In the genomic region with DNA sequence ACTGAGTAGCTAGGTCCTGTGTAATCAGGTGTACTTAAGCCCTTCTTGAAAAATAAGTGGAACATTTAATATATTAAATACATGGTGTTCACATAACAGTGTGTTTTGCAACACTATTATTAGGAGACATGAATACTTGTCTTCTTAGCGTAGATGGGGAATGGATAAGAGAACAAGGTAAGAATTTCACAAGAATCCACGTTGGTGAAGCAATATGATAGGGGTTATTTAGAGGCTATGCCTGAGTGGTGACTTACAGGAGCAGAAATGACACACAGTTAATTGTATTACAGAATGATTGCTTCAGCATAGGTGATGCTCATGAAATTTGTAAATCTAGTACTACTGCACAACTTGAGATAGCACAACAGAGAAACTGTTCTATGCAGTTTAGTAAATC, we compare ENCODE assay signal across 19 mouse cellular contexts.
"Had no signal": no experiment of that assay in that cellular context is flagged by ENCODE, and none has a peak within 500 bp of the region (broad histone marks: within the 10 kb centered on the region; RNA-seq: fewer than 3 reads in every experiment).

No protein-coding gene starts in this region.

- H3K27ac ChIP-seq: midbrain, embryonic 10.5 days; midbrain, embryonic 12.5 days; neural tube, embryonic 13.5 days; neural tube, embryonic 15.5 days had no signal

- H3K36me3 ChIP-seq: midbrain, embryonic 10.5 days; midbrain, embryonic 12.5 days; neural tube, embryonic 13.5 days; neural tube, embryonic 15.5 days had no signal

- H3K27me3 ChIP-seq: midbrain, embryonic 12.5 days; neural tube, embryonic 13.5 days; neural tube, embryonic 15.5 days had no signal

- H3K4me2 ChIP-seq: lung, embryonic 14.5 days; midbrain, embryonic 12.5 days; neural tube, embryonic 13.5 days; neural tube, embryonic 15.5 days had no signal

- H3K4me3 ChIP-seq: midbrain, embryonic 10.5 days; midbrain, embryonic 12.5 days; myocyte; neural tube, embryonic 13.5 days; neural tube, embryonic 15.5 days had no signal

- H3K4me1 ChIP-seq: midbrain, embryonic 10.5 days; midbrain, embryonic 12.5 days; neural tube, embryonic 13.5 days; neural tube, embryonic 15.5 days had no signal

- ATAC-seq: midbrain, embryonic 16.5 days had no signal

- DNase-seq: lung, adult 18-20 months; lung, embryonic 14.5 days; lung, postnatal 14 days; lung, postnatal 36 days; midbrain, embryonic 14.5 days; retina, postnatal 1 day; right cerebral cortex, adult 18-20 months; right cerebral cortex, postnatal 25 days; right cerebral cortex, postnatal 4 days; spleen, adult 18-20 months; thymus, adult 18-20 months; thymus, postnatal 14 days; thymus, postnatal 36 days had no signal

- H3K9me3 ChIP-seq: midbrain, embryonic 10.5 days; midbrain, embryonic 12.5 days; neural tube, embryonic 13.5 days; neural tube, embryonic 15.5 days had no signal

- H3K9ac ChIP-seq: lung, embryonic 14.5 days; midbrain, embryonic 12.5 days; neural tube, embryonic 13.5 days; neural tube, embryonic 15.5 days had no signal
